Mouse (Mus musculus) brain, adult 2 months (tissue): ENCODE results near the gene Slc38a2.
A peak's percentile ranks its signal among the peaks of the same experiment; 100 is the strongest.

Experiments
- DNase-seq: peaks from one replicate; pipeline ENCODE4 v3.0.0; 2011; ENCODE audit warnings: low read depth, low spot score

Slc38a2 gene

GRCm38 (mm10) chr15:96718466-96718865, 18.9 kb upstream of the Slc38a2 start:
- DNase-seq, result no peak

DNA sequence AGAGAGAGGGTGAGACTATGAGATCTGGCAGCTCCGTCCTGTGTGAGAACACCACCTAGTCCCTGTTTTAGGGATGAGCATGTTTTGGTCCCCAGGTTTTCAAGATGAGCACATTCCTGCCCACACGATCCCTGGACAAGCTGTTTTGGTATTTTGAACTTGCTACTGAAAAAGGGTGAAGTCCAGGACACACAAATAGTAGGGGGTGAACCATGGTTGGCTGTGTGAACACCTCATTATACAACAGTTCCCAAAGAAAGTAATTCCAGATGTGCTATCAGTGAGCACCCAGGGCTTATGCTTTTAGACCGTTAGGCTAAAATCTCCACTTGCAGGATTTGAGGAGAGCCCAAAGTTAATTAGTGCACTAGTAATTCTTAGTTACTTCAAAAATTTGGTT, 17.7 kb upstream of the Slc38a2 start:
- no peak for DNase-seq

GRCm38 (mm10) chr15:96716371-96716770, 16.8 kb upstream of the Slc38a2 start:
- no peak for DNase-seq

DNA sequence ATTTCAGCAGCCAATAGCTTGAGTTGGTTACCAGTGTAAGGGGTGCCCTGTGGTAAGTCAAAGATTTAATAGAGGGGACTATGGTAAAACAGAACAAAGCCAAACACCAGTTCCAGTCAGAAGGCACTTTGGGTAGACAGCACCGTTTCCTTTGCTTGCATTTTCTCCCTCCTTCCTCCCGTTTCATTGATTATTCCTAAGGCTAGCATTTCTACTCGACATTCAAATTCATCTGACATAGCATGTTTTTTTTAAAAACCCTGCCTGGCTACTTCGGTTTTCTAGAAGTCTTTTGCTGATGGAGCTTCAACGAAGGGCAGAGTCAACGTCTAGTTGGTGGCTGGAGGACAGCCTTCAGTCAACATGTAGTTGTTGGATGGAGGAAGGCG, 16.2 kb upstream of the Slc38a2 start:
- no peak for DNase-seq

GRCm38 (mm10) chr15:96715079-96715691, 15.7 kb upstream of the Slc38a2 start:
- no peak for DNase-seq

DNA sequence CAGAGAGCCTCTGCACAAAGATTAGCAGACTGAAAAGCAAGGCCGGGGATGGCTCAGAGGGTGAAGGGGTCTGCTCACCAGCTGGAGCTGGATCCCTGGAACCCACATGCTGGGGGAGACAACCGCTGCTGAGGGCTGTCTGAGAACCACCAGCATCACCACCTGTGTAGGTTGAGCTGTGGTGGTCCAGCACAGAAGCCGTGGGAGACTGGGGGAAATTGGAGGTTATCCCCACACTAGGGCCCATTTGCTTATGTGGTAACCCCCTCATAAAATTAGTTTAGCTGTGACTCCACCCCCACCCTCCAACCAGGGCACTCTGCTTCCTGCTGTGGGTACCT, 15.1 kb upstream of the Slc38a2 start:
- no peak for DNase-seq

DNA sequence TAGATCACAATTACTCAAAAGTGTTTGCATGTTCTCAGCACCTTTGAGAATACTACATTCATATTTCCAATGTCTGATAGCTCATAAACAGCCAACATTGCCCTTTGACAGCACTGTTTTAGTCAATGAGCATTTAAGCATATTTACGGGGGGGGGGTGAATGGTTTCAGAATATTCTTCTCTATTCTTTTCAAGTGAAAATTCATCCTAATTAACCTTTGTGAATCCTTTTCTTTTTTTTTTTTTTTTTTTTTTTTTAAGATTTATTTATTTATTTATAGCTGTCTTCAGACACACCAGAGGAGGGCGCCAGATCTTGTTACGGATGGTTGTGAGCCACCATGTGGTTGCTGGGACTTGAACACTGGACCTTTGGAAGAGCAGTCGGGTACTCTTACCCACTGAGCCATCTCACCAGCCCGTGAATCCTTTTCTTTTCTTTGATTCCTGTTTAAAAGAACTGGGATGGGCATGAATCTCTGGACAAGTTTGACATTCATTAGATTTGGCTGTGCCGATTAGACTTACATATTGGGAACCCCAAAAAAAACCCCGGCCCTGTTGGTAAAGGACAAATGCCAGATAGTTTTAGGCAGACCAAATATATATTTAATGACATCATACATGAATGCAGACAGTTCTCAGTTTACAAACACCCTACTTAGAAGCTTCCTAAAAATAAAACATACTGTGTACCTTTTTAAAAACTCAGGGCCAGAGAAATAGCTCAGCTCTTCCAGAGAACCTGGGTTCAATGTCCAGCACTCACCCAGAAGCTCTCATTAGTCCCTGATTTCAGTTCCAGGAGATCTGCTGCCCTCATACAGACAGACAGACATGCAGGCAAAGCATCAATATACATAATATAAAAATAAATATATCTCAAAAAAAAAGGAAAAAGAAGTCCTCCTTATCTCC, 14.5 kb upstream of the Slc38a2 start:
- no peak for DNase-seq

DNA sequence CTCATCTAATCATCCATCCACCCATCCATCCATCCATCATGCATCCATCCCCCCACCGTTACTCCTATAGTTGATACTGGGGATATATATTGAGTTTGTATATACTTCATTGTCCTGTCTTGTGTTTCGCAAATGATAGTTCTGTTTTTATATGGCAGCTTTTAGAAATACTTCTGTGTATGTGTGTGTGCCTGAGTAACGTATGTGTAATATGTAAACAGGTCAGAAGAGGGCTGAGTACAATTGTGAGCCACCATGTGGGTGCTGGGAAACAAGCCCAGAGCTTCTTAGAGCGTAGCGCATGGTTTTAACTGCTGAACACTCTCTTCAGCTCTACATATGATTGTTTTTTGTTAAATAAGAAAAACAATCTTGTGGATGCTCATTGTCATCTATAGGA, 12.8 kb upstream of the Slc38a2 start:
- no peak for DNase-seq

- DNase-seq, result no peak
Observed at GRCm38 (mm10) chr15:96711664-96712063, 12.1 kb upstream of the Slc38a2 start.

GRCm38 (mm10) chr15:96710352-96711114, 11.0 kb upstream of the Slc38a2 start:
- no peak for DNase-seq

- peak; percentile 99 for DNase-seq
Observed at GRCm38 (mm10) chr15:96709491-96710351, 10.2 kb upstream of the Slc38a2 start.

- peak; percentile 35 for DNase-seq
Observed at GRCm38 (mm10) chr15:96708976-96709490, 9.5 kb upstream of the Slc38a2 start.

DNA sequence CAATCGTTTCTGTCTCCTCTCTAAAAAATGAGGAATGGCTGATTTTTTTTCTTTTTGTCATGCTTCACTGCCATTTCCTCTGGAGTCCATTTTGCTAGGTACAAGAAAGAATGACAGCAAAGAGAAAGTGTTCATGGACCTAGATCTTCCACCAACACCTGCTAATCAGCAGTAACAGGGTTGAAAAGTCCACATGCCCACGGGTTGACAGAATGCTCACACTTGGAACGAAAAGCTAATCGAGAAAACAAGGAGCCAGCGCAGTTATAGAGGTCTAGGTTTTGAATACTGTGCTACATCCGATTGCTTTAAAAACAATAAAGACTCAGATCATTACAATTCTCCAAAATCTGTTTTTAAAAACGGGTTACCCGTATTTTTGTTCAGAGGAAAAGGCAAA, 8.9 kb upstream of the Slc38a2 start:
- no peak for DNase-seq

GRCm38 (mm10) chr15:96707936-96708335, 8.4 kb upstream of the Slc38a2 start:
- no peak for DNase-seq

- no peak for DNase-seq
Observed at GRCm38 (mm10) chr15:96702466-96703031, 3.0 kb upstream of the Slc38a2 start.

- no peak for DNase-seq
Observed at GRCm38 (mm10) chr15:96700766-96701165, 1.2 kb upstream of the Slc38a2 start.

GRCm38 (mm10) chr15:96698658-96699448, 677 bp downstream of the Slc38a2 start:
- DNase-seq, result peak; percentile 93

- no peak for DNase-seq
Observed at GRCm38 (mm10) chr15:96697901-96698657, 1.5 kb downstream of the Slc38a2 start.
